ENCODE assay signal across 20 mouse cellular contexts in genomic region chr8:126036340-126036739, GRCm38 (mm10). TPM values are rescaled to one million over a fixed set of nuclear protein-coding genes. Genes with fewer than 3 reads are reported as not detected.
A peak's percentile ranks its signal among the peaks of the same experiment; 100 is the strongest.
DNase-seq lines count a peak whose midpoint lies in the region; ATAC-seq and TF ChIP-seq lines count a peak whose summit lies in the region.
"Had no signal": no experiment of that assay in that cellular context is flagged by ENCODE, and none has a peak within 500 bp of the region (broad histone marks: within the 10 kb centered on the region; RNA-seq: fewer than 3 reads in every experiment).

No protein-coding gene starts in this region.

- no peaks in the 10 kb centered on the region for H3K9me3 ChIP-seq in hindbrain, postnatal 0 days (ENCODE audit: low read length)
- no peaks in the 10 kb centered on the region for H3K9me3 ChIP-seq in hindbrain, embryonic 11.5 days (ENCODE audit: control insufficient read depth, low read length)
- H3K9me3 ChIP-seq: embryonic facial prominence, embryonic 10.5 days; forebrain, embryonic 13.5 days; heart, embryonic 13.5 days; kidney, embryonic 15.5 days had no signal

- no peak for ATAC-seq in cerebellum, adult (ENCODE audit: insufficient number of reproducible peaks, low FRiP score, low TSS enrichment)
- no peak for ATAC-seq in hindbrain, postnatal 0 days
- ATAC-seq in hindbrain, embryonic 11.5 days (ENCODE audit: low FRiP score): no peak
- ATAC-seq: forebrain, embryonic 13.5 days; forebrain, postnatal 0 days; intestine, embryonic 16.5 days had no signal

- 64% methylated on average over 5 of the region's 5 CpGs for WGBS in hindbrain, postnatal 0 days
- 86% methylated on average over 5 of the region's 5 CpGs for WGBS in hindbrain, embryonic 11.5 days

- H3K4me1 ChIP-seq in hindbrain, postnatal 0 days (ENCODE audit: insufficient read depth, low read length): no peaks in the 10 kb centered on the region; the same call in 1 of the 2 replicates
- H3K4me1 ChIP-seq in hindbrain, embryonic 11.5 days (replicated peaks; ENCODE audit: control insufficient read depth, insufficient read depth, low read length): no peaks in the 10 kb centered on the region
- H3K4me1 ChIP-seq: embryonic facial prominence, embryonic 10.5 days; forebrain, embryonic 13.5 days; heart, embryonic 13.5 days; kidney, embryonic 15.5 days had no signal

- H3K36me3 ChIP-seq in hindbrain, postnatal 0 days (ENCODE audit: insufficient read depth, low read length): no peaks in the 10 kb centered on the region
- H3K36me3 ChIP-seq in hindbrain, embryonic 11.5 days (ENCODE audit: control insufficient read depth, insufficient read depth, low read length): no peaks in the 10 kb centered on the region
- H3K36me3 ChIP-seq: embryonic facial prominence, embryonic 10.5 days; heart, embryonic 13.5 days; kidney, embryonic 15.5 days had no signal

- no peak overlapping the region for H3K9ac ChIP-seq in hindbrain, postnatal 0 days (replicated peaks; ENCODE audit: low read length)
- H3K9ac ChIP-seq in hindbrain, embryonic 11.5 days (ENCODE audit: low read depth, low read length): no peak overlapping the region
- H3K9ac ChIP-seq: forebrain, embryonic 13.5 days; forebrain, postnatal 0 days; heart, embryonic 13.5 days; hindbrain, embryonic 14.5 days; kidney, embryonic 15.5 days had no signal

- DNase-seq in cerebellum, adult 9-10 months: peak; percentile 75
- DNase-seq in hindbrain, postnatal 0 days (ENCODE audit: low spot score): no peak
- no peak for DNase-seq in hindbrain, embryonic 11.5 days (ENCODE audit: low spot score)
- DNase-seq in cerebellum, postnatal 10 days: peak; percentile 54 to 60
- DNase-seq in gastrocnemius, adult 18-20 months (ENCODE audit: low spot score): no peak
- no peak for DNase-seq in testis, postnatal 10 days (ENCODE audit: low spot score)
- DNase-seq: adrenal gland, adult 2 months; adrenal gland, postnatal 25 days; forebrain, postnatal 0 days; gastrocnemius, postnatal 36 days; heart, adult 11 months; kidney, adult 2 months had no signal

- TF ChIP-seq CTCF in hindbrain, postnatal 0 days (IDR thresholded peaks at IDR 0.05; ENCODE audit: low read depth): no peak

- H3K27me3 ChIP-seq in hindbrain, postnatal 0 days (ENCODE audit: insufficient read depth, low read length): no peaks in the 10 kb centered on the region
- H3K27me3 ChIP-seq in hindbrain, embryonic 11.5 days (ENCODE audit: control insufficient read depth, insufficient read depth, low read length): no peaks in the 10 kb centered on the region
- H3K27me3 ChIP-seq: forebrain, embryonic 13.5 days; heart, embryonic 13.5 days; kidney, embryonic 15.5 days had no signal

- H3K4me3 ChIP-seq in hindbrain, postnatal 0 days (ENCODE audit: low read length): no peak overlapping the region
- no peak overlapping the region for H3K4me3 ChIP-seq in hindbrain, embryonic 11.5 days (ENCODE audit: low read depth, low read length)
- H3K4me3 ChIP-seq: embryonic facial prominence, embryonic 10.5 days; forebrain, embryonic 13.5 days; heart, embryonic 13.5 days; kidney, embryonic 15.5 days had no signal

- H3K27ac ChIP-seq in hindbrain, postnatal 0 days: peak overlapping the region; percentile 48; the same call in 1 of the 2 replicates
- H3K27ac ChIP-seq in hindbrain, embryonic 11.5 days (ENCODE audit: low read depth, low read length): no peak overlapping the region
- H3K27ac ChIP-seq: embryonic facial prominence, embryonic 10.5 days; forebrain, embryonic 13.5 days; heart, embryonic 13.5 days; hindbrain, embryonic 14.5 days; kidney, embryonic 15.5 days had no signal

- H3K4me2 ChIP-seq in hindbrain, postnatal 0 days (ENCODE audit: low read depth, low read length): no peak overlapping the region
- H3K4me2 ChIP-seq in hindbrain, embryonic 11.5 days (replicated peaks; ENCODE audit: low read depth, low read length): no peak overlapping the region
- H3K4me2 ChIP-seq: forebrain, embryonic 13.5 days; heart, embryonic 13.5 days; hindbrain, embryonic 14.5 days; kidney, embryonic 15.5 days had no signal

RNA-seq across cellular contexts. Expression of gene Kcnk1, which starts 41.4 kb away (rescaled TPM):
- 59.6 and 75.5 TPM in 2 replicates for total RNA-seq in hindbrain, postnatal 0 days (2014; rRNA removed)
- 38.2 and 39.3 TPM in 2 replicates for polyA plus RNA-seq in hindbrain, postnatal 0 days (2015; fragmentation: Nextera tagmentation; extraction: Ambion mirVana)
- 9.6 and 10.4 TPM in 2 replicates for polyA plus RNA-seq in hindbrain, embryonic 11.5 days (2014; fragmentation: Nextera tagmentation; extraction: Ambion mirVana)
- under 1 TPM; 0.19 to 0.46 TPM for total RNA-seq in gastrocnemius, adult 18-20 months (2021)
- total RNA-seq: hematopoietic stem cell, adult 5-6 weeks had no signal

Comparison
In these comparisons a context has a peak if more than half of its experiments do, and no peak if none do; other contexts are left out.
1. DNase-seq: peak in cerebellum, adult 9-10 months (single experiment) and cerebellum, postnatal 10 days (2 of 2); none in hindbrain, postnatal 0 days (single experiment), hindbrain, embryonic 11.5 days (single experiment), gastrocnemius, adult 18-20 months (single experiment) and testis, postnatal 10 days (single experiment).
2. RNA of gene Kcnk1, which starts 41.4 kb away (total RNA-seq): 59.6 to 75.5 TPM in hindbrain, postnatal 0 days; 0.19 to 0.46 TPM in gastrocnemius, adult 18-20 months; every median in the first group is over 10 times any median in the second.